Mouse (Mus musculus) left cerebral cortex, adult 9 months (tissue): ENCODE data around the gene Timp2.
"Not testable (repeated sequence)": the region's sequence is repeated elsewhere in the genome, so short reads cannot be mapped to it uniquely, and the experiment has no call there.

Experiments
- DNase-seq, 2 experiments: peaks; one replicate each; pipeline ENCODE4 v3.0.0; 2022; ENCODE audit warnings: low spot score in 2 of 2

The Timp2 gene

DNA sequence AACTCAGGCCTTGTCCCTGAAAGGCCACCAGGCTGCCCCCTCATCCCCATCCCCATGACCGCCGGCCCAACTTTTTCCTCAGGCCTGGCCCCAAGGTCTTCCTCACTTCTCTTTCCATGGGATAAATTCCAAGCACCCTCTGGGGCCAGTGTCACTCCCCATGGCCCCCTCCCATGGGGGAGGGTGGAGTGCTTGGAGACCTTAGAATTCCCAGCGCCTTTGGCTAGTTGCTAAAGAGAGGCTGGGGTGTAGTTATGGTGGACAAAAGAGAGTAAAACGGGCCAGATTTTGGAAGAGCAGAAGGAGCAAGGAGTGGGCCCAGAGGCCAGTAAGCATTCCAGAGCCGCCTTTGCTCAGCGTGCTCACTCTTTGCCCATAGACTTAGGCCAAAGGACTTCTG is at the start of gene Timp2:
TSS of gene Timp2 (minus strand) at position 101 of the 400 bp plus-strand sequence.
- DNase-seq: no peak

- DNase-seq: no peak
These were observed 49.8 kb upstream of the Timp2 start for GRCm38 (mm10) chr11:118405311-118405710.

DNA sequence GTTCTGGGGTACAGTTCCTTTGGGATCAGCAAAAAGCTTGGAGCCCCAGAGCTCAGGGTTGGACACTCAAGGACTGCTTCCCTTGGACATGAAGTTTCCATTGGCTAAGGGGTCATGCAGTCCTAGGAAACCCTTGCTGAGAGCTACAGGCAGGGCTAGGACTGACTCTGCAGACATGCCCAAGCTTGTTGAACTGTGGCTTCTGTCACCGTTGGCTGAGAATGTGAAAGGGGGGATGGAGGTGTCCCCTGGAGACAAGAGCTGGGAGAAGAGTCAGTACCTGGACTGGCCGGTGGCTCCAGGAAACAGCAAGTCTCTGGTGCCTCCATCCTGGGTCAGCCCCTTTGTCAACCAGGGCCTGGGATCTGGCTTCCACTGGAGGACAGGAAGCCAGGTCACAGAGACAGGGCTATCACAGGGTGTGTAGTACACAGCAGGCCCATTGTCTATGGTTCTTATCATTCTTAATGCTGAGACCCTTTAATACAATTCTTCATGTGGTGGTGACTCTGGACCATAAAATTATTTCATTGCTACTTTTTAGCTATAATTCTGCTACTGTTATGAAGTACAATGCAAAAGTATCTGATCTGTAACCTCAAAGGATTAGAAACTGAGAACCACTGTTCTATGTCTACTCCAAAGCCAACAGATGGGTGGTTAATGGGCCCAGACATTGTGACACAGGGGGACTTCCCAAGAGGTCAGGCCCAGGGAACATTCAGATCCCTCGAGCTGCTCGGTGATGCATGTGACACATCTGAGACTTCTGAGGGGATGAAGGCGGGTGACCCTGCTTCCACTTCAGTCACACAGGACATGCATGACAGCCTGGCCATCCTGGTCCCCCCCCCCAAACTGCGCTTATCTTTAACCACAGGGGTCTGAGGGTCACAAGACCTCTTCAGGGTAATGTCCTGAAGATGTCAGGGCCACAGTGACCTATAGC is 48.7 kb upstream of the Timp2 start:
- no peak for DNase-seq

- no peak for DNase-seq
These were observed 47.6 kb upstream of the Timp2 start for GRCm38 (mm10) chr11:118403183-118403582.

DNA sequence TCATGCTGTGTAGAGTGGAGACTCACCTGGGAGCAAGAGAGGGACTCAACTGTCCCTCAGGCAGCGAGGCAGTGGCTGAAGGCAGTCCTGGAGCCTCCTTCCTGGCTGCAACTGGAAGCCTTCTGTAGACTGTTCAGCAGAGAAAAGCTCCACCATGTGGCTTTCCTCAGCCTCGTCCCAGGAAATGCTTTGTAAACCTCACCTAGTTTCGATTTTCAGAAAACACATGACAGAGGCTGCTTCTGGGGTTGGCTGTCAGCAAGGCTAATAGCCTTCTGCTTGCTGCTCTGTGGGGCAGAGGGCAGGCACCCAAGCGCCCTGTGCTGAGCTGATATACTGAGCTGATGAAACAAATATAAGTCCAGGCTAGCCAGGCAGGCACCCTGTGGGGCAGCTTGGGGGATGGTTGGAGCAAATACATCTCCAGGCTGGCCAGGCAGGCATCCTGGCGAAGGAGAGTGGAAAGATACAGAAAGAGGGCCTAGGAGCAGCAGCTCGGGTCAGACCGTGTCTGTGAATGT is 46.3 kb upstream of the Timp2 start, which contains the start of gene Lgals3bp:
TSS of gene Lgals3bp (minus strand) at position 333 of the 521 bp plus-strand sequence.
- peak; percentile 59 to 73 for DNase-seq

- DNase-seq: no peak
These were observed 45.7 kb upstream of the Timp2 start for GRCm38 (mm10) chr11:118401195-118401594.

GRCm38 (mm10) chr11:118400566-118400936 is 45.0 kb upstream of the Timp2 start:
- DNase-seq: no peak

GRCm38 (mm10) chr11:118399891-118400565 is 44.5 kb upstream of the Timp2 start:
- no peak for DNase-seq

- no peak for DNase-seq
These were observed 42.4 kb upstream of the Timp2 start for GRCm38 (mm10) chr11:118397806-118398530.

GRCm38 (mm10) chr11:118394538-118394937 is 39.0 kb upstream of the Timp2 start:
- DNase-seq: no peak

DNA sequence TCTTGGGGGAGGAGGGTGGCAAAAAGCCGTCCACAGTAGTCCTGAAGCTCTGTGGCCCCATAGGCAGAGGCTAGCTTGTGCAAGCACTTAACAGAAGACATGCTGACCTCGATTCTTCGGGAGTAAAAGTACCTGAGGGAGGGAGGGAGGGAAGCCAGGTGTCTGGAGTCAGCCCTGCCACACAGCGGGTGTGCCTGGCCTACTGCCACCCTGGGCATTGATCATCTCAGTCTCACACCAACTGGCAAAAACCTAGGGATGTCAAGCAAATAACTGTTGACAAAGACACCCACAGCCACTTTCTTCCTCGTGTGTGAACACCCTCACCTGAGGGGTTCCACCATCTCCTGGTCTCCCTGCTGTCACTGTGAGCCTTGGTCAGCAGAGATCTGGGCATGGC is 38.5 kb upstream of the Timp2 start:
- DNase-seq: no peak

DNA sequence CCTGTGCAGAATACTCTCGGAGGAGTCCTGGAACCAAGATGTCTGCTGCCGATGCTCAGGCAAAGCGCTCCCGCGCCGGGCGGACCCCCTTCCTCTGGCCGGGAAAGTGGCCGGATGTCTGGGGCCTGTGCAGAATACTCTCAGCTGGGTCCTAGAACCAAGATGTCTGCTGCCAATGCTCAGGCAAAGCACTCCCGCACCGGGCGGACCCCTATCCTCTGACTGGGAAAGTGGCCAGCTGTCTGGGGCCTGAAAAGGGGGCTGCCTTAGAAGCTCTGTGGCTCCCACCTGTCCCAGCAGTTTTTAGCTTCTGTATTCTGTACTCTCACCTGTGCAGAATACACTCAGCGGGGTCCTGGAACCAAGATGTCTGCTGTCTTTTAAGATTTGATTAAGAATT is 32.3 kb upstream of the Timp2 start:
- not testable (repeated sequence) for DNase-seq

DNA sequence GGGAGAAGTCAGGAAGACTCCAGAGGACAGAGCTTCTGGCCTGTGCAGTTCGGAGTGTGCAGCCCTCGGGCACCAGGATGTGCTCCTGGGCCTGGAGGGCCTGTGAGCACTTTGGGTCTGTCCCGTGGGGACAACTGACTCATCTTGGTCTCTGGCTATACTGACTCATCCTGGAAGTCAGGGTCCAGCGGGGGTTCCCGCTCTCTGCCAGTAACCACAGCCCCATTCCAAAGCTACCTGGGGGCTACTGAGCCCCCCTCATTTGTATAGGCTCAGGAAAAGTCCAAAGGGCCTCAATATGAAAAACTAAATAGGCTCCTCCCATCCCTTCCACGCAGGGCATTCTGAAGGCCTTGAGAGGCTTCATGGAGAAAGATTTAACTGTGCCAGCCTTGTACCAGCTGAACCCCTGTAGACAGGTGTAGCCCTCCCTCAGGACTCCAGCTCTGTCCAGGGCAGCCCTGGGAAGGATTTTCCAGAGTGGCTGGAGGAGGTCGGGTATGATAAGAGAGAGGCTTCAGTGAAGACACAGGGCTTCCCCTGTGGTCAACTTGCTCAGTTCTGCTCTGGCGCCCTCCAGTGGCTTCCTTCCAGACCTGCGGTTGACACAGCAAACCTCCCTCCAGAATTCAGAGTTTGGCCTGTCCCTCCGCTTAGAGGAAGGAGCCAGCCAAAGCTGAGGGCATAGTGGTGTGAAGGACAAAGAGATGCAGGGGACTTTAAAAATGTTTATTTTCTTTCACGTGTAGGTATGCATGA is 23.9 kb upstream of the Timp2 start:
- DNase-seq: peak in 1 of 2 experiments; percentile 84

DNA sequence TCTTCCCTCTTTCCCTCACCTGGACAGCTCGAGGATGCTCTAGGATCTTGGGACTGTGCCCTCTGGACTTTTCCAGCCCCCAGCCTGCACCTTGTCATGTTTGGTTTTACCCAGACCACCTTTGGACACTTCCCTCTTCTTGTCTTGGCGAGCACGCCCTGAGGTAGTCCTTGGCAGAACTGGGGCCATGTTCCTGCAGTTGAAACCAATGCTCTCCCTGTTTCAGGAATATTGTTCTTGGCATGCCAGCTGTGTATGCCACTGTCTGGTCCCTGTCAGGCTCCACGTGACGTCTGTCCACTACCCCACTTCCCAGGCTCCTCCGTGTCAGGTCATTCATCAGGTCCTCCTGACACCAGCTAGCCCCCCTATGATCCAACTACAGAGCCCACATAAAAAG is 23.1 kb upstream of the Timp2 start:
- DNase-seq: no peak

- not testable (repeated sequence) for DNase-seq
These were observed 20.8 kb upstream of the Timp2 start for GRCm38 (mm10) chr11:118376323-118376722.

DNA sequence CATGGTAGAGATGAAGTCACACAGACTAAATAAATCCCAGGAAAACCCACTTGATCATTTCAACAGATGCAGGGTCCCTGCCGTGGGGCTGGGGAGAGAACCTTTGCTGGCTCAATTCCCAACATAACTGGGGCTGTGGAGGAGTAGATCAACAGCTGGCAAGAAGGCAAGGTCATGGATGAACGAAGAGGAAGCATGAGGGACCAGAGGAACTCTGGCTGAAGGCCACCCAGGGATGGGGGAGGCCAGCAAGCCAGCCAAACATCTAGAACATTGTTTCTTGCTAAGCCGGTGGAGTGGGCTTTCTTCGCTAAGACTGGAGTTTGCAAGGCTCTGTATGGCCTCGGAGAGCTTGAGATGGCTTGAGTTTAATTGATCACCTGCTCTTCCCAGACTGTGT is 20.3 kb upstream of the Timp2 start:
- no peak for DNase-seq

DNA sequence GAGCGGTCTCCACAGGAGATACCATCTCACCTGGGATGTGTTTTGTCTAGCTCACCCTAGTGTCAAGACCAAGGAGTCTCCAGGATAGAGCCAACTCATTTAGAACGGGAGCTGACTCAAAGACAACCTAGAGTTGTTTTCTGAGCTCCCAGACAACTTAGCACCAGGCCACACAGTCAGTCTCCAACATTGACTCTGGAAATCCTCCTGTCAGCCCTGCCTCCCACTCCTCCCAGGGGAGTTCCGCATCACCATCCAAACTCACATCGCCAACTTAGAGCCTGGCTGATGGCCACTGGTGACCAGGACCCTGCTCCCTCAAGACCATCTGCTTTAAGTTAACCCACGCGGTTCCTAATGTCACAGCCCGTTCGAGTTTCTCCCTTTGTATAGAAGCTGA is 19.9 kb upstream of the Timp2 start:
- no peak for DNase-seq

GRCm38 (mm10) chr11:118375006-118375405 is 19.5 kb upstream of the Timp2 start:
- no peak for DNase-seq

- no peak for DNase-seq
These were observed 19.0 kb upstream of the Timp2 start for GRCm38 (mm10) chr11:118374506-118374905.

DNA sequence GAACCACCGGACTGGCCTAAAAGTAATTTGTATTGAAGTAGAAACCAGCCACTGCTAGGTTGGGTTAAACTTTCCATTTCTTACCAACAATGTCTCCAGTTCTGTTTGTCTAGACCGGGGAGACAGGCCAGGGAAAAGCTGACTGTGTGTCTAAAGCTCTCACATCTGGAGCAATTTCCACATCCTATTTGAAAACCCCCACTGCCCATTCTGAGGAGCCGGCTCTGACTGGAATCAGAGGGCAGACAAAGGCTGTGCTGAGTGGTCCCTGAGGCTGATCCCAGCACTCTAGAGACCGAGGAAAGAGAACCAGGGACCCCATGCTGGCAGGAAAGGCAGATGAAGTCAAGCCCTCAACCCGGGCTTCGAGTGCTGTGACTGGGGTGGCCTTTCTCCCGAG is 17.1 kb upstream of the Timp2 start:
- no peak for DNase-seq

- DNase-seq: no peak
These were observed 16.3 kb upstream of the Timp2 start for GRCm38 (mm10) chr11:118371876-118372275.
